Mouse (Mus musculus) spleen, adult 2 months (tissue): ENCODE measurements around the gene Clip4.

Experiments
- CTCF ChIP-seq: fragments of 200-500 bp; IDR thresholded peaks from 2 replicates; pipeline ENCODE4 v1.5.1; 2011; ENCODE audit warnings: mild to moderate bottlenecking, inconsistent platforms; ENCODE audit not compliant: insufficient read depth, insufficient read length, insufficient replicate concordance; ENCODE audit errors: extremely low read depth
- POLR2A ChIP-seq: fragments of 200-500 bp; IDR thresholded peaks from 2 replicates; pipeline ENCODE4 v1.6.1; 2011; ENCODE audit warnings: low read depth, low read length, inconsistent platforms

GRCm38 (mm10) chr17:71862895-71863294 is 94.6 kb downstream of the Clip4 start:
- no peak for TF ChIP-seq CTCF
- no peak for TF ChIP-seq POLR2A
